Mouse (Mus musculus) CD4-positive, CD25-positive, alpha-beta regulatory T cell, adult 4 months (primary cell): ENCODE measurements around the gene Orc6. TPM values are rescaled to one million over a fixed set of nuclear protein-coding genes. Genes with fewer than 3 reads are reported as not detected.

Experiments
- polyA plus RNA-seq, 2 experiments: library from polyadenylated mRNA; unstranded; fragments of 100-300 nt; shearing (Covaris generic); gene quantifications; one replicate each; pipeline ENCODE4 v1.2.1; 2017

Orc6 gene
- polyA plus RNA-seq, 2 experiments from 2014 or later: 32.6 to 34.9 TPM

Other genes starting within 250 kb of the Orc6 start
- gene Fbxw9, start 239.6 kb upstream of the Orc6 start, polyA plus RNA-seq: 1 to 10 TPM; 3.2 to 4.9 TPM
- 1 to 10 TPM; 1.1 to 3.6 TPM for gene Gm5741, start 231.7 kb upstream of the Orc6 start, polyA plus RNA-seq
- gene Dhps, start 227.9 kb upstream of the Orc6 start, polyA plus RNA-seq: 10 to 100 TPM; 42.7 to 45.0 TPM
- gene Wdr83os, start 218.9 kb upstream of the Orc6 start, polyA plus RNA-seq: 100 to 1,000 TPM; 130 to 136 TPM
- gene Wdr83, start 218.3 kb upstream of the Orc6 start, polyA plus RNA-seq: 10 to 100 TPM; 41.0 to 56.0 TPM
- 100 to 1,000 TPM in 1 of 2 experiments, 10 to 100 TPM in 1; 98.3 to 117 TPM for gene Man2b1, start 216.4 kb upstream of the Orc6 start, polyA plus RNA-seq
- gene Zfp791, start 176.5 kb upstream of the Orc6 start, polyA plus RNA-seq: not detected
- gene Cks1brt, start 147.7 kb upstream of the Orc6 start, polyA plus RNA-seq: not detected
- not detected for gene Olfr371, start 73.6 kb upstream of the Orc6 start, polyA plus RNA-seq
- gene Vps35, start 170 bp downstream of the Orc6 start, polyA plus RNA-seq: 100 to 1,000 TPM in 1 of 2 experiments, 10 to 100 TPM in 1; 98.5 to 119 TPM
- gene Mylk3, start 86.7 kb downstream of the Orc6 start, polyA plus RNA-seq: not detected
- gene 4921524J17Rik, start 133.2 kb downstream of the Orc6 start, polyA plus RNA-seq: 10 to 100 TPM; 68.1 to 74.0 TPM
- gene Gpt2, start 192.9 kb downstream of the Orc6 start, polyA plus RNA-seq: under 1 TPM; 0.12 to 0.54 TPM